ENCODE assay signal across 23 mouse cellular contexts in the genomic region with DNA sequence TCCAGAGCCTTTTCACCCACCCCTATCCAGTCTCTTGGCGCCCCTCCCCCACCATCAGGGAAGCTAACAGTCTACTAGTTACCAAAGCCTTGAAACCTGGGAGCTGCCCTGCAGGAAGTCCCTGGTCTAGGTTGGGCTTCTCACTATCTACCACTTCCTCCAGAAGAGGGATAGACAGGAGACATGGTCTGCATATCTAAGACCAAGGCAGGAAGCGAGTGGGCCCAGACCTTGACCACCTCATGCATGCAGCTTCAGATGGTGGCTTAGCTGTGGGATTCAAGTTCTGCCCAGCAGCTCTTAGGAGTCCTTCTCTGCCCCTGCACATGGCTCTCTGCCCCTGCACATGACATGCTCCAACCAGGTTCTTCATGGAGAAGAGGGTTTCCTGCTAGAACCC. TPM values are rescaled to one million over a fixed set of nuclear protein-coding genes. Genes with fewer than 3 reads are reported as not detected.
"Had no signal": no experiment of that assay in that cellular context is flagged by ENCODE, and none has a peak within 500 bp of the region (broad histone marks: within the 10 kb centered on the region; RNA-seq: fewer than 3 reads in every experiment).

No protein-coding gene starts in this region.

- DNase-seq: gastrocnemius, adult 2 months; gastrocnemius, postnatal 10 days; gastrocnemius, postnatal 25 days; heart, adult 11 months; heart, adult 2 months; heart, postnatal 10 days; heart, postnatal 4 days; kidney, adult 18-20 months; kidney, adult 9 months; kidney, postnatal 14 days; kidney, postnatal 36 days; layer of hippocampus, adult 9-11 months; layer of hippocampus, postnatal 36 days; left cerebral cortex, postnatal 4 days had no signal

- ATAC-seq: hindbrain, embryonic 16.5 days; inflammation-experienced regulatory T-cells, adult 6 months; intestine, embryonic 15.5 days; intestine, postnatal 0 days; liver, embryonic 12.5 days had no signal

RNA-seq across cellular contexts. Expression of gene 1810010D01Rik, which starts 41.0 kb away (rescaled TPM):
- total RNA-seq: gastrocnemius, postnatal 25 days; heart, adult 2 months; heart, postnatal 10 days; heart, postnatal 25 days; layer of hippocampus, postnatal 14 days; left cerebral cortex, postnatal 25 days; left cerebral cortex, postnatal 4 days; liver, adult 2 months had no signal

RNA-seq across cellular contexts. Expression of gene Mrgprf, which starts 51.7 kb away (rescaled TPM):
- total RNA-seq: liver, adult 2 months had no signal
